Mouse (Mus musculus) midbrain, embryonic 11.5 days (tissue): ENCODE data around the gene 4930447F04Rik. TPM values are rescaled to one million over a fixed set of nuclear protein-coding genes. Genes with fewer than 3 reads are reported as not detected.

ENCODE experiments used
- ATAC-seq: fragments of 200-750 bp; cut with Nextera tagmentation; 2 replicates; pipeline ENCODE4 v1.8.0; 2017; ENCODE audit warnings: moderate TSS enrichment, moderate library complexity; ENCODE audit not compliant: low FRiP score
- DNase-seq: peaks from one replicate; pipeline ENCODE4 v3.0.0; 2015; ENCODE audit warnings: low spot score; ENCODE audit errors: missing footprints
- H3K27ac ChIP-seq: fragments of 300-500 bp; sonication (generic); 2 replicates; pipeline ENCODE4 v1.5.1; 2014; ENCODE audit warnings: low read depth, low read length
- H3K27me3 ChIP-seq: fragments of 300-500 bp; sonication (generic); 2 replicates; pipeline ENCODE4 v1.6.1; 2014; ENCODE audit warnings: mild to moderate bottlenecking, low read length, moderate library complexity, mixed read lengths; ENCODE audit not compliant: control insufficient read depth, insufficient read depth
- H3K36me3 ChIP-seq: fragments of 300-500 bp; sonication (generic); 2 replicates; pipeline ENCODE4 v1.6.1; 2014; ENCODE audit warnings: mild to moderate bottlenecking, low read length, moderate library complexity, mixed read lengths; ENCODE audit not compliant: control insufficient read depth, insufficient read depth
- H3K4me1 ChIP-seq: fragments of 300-500 bp; sonication (generic); 2 replicates; pipeline ENCODE4 v1.6.1; 2014; ENCODE audit warnings: low read length; ENCODE audit not compliant: control insufficient read depth, insufficient read depth
- H3K4me2 ChIP-seq: fragments of 300-500 bp; sonication (generic); 2 replicates; pipeline ENCODE4 v1.6.1; 2014; ENCODE audit warnings: mild to moderate bottlenecking, moderate library complexity
- H3K4me3 ChIP-seq: fragments of 300-500 bp; sonication (generic); 2 replicates; pipeline ENCODE4 v1.5.1; 2014; ENCODE audit warnings: low read depth, low read length
- H3K9ac ChIP-seq: fragments of 300-500 bp; sonication (generic); 2 replicates; pipeline ENCODE4 v1.6.1; 2014; ENCODE audit warnings: low read length
- H3K9me3 ChIP-seq: fragments of 300-500 bp; sonication (generic); 2 replicates; pipeline ENCODE4 v1.6.1; 2016; ENCODE audit warnings: low read length; ENCODE audit not compliant: control insufficient read depth
- WGBS: fragments of 180-500 bp; shearing (Covaris S2); extraction: QIAGEN DNeasy Blood & Tissue Kit; methylation state at CpG from one replicate; pipeline ENCODE4 v1.1.7; 2014; 5-methylcytosine and 5-hydroxymethylcytosine counted together
- polyA plus RNA-seq: library from polyadenylated mRNA; unstranded; fragments of >200 nt; fragmentation: Nextera tagmentation; extraction: Ambion mirVana; gene quantifications from 2 replicates; pipeline ENCODE4 v1.2.1, GENCODE M21; 2014

4930447F04Rik gene
- polyA plus RNA-seq: not detected in 2 replicates

DNA sequence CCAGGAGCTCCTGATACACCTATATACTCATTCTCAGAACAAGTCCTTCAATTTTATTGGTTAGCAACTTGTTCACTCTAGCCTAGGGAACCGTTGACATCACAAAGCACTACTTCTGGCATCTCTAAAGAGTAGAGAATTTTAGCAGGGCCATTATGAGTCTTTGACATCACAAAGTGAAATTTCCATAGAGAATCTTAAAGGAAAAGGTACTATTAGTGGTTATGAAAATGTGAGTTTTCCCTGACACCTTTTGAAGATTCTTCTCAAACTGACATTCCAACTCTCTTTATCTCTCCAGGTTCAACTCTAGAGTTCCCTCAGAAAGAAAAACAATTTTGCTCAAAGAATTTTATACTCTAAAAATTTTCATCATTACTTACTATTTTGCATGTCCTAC lies at the start of gene 4930447F04Rik:
TSS of gene 4930447F04Rik (minus strand) at position 101 of the 400 bp plus-strand sequence.
- Histone ChIP-seq H3K27me3 (no peaks in the 10 kb centered on the region), H3K4me2 (no peak within 1 kb of the TSS), H3K36me3 (no peaks in the 10 kb centered on the region), H3K27ac (no peak within 1 kb of the TSS), H3K9ac (no peak within 1 kb of the TSS), H3K4me1 (no peaks in the 10 kb centered on the region), H3K4me3 (no peak within 1 kb of the TSS), H3K9me3 (no peaks in the 10 kb centered on the region)
- DNase-seq (no peak), ATAC-seq (no peak)
- 87% methylated on average over 1 of the region's 1 CpGs for WGBS
